Mouse (Mus musculus): ENCODE results near the gene Krtap5-3. TPM values are rescaled to one million over a fixed set of nuclear protein-coding genes. Genes with fewer than 3 reads are reported as not detected.
"Not testable (repeated sequence)": the region's sequence is repeated elsewhere in the genome, so short reads cannot be mapped to it uniquely, and the experiment has no call there.

Gene Krtap5-3
- polyA plus RNA-seq (2016; fragmentation: Nextera tagmentation; extraction: Ambion mirVana) = not detected in 2 replicates

GRCm38 (mm10) chr7:142201064-142201463 is at the start of gene Krtap5-3:
Krtap5-3 (plus strand) TSS chr7:142201364.
- H3K4me1 ChIP-seq (replicated peaks) = no peaks in the 10 kb centered on the region
- 75% methylated on average over 1 of the region's 1 CpGs for WGBS
- H3K4me3 ChIP-seq = no peak within 1 kb of the TSS

GRCm38 (mm10) chr7:142152191-142152590 is 49.0 kb upstream of the Krtap5-3 start:
- no peak overlapping the region for H3K27ac ChIP-seq
- H3K9me3 ChIP-seq = no peaks in the 10 kb centered on the region
- H3K4me1 ChIP-seq (replicated peaks) = no peaks in the 10 kb centered on the region
- H3K27me3 ChIP-seq (ENCODE audit: insufficient read depth, poor library complexity, severe bottlenecking) = no peaks in the 10 kb centered on the region
- WGBS = 87% methylated on average over 4 of the region's 4 CpGs
- H3K4me3 ChIP-seq = no peak overlapping the region
- no peak for DNase-seq (ENCODE audit: low spot score)
- no peaks in the 10 kb centered on the region for H3K36me3 ChIP-seq

More at GRCm38 (mm10) chr7:142201064-142201463, at the start of gene Krtap5-3:
- Histone ChIP-seq H3K36me3 (no peaks in the 10 kb centered on the region), H3K9me3 (no peaks in the 10 kb centered on the region), H3K27ac (no peak within 1 kb of the TSS), H3K27me3 (ENCODE audit: insufficient read depth, poor library complexity, severe bottlenecking) (no peaks in the 10 kb centered on the region)
- DNase-seq (ENCODE audit: low spot score) = no peak

GRCm38 (mm10) chr7:142155308-142155707 is 45.9 kb upstream of the Krtap5-3 start:
- DNase-seq (ENCODE audit: low spot score) = no peak
- no peaks in the 10 kb centered on the region for H3K4me1 ChIP-seq (replicated peaks)
- H3K27me3 ChIP-seq (ENCODE audit: insufficient read depth, poor library complexity, severe bottlenecking) = no peaks in the 10 kb centered on the region

GRCm38 (mm10) chr7:142157013-142157412 is 44.2 kb upstream of the Krtap5-3 start, which contains the start of gene Gm29735:
Gm29735 (minus strand) TSS chr7:142157113.
- not testable (repeated sequence) for H3K9me3 ChIP-seq; H3K27ac ChIP-seq; H3K27me3 ChIP-seq (ENCODE audit: insufficient read depth, poor library complexity, severe bottlenecking); H3K4me3 ChIP-seq; H3K36me3 ChIP-seq; H3K4me1 ChIP-seq (replicated peaks); DNase-seq (ENCODE audit: low spot score)
- 49% methylated on average over 2 of the region's 2 CpGs for WGBS

More at GRCm38 (mm10) chr7:142155308-142155707, 45.9 kb upstream of the Krtap5-3 start:
- Histone ChIP-seq H3K9me3 (no peaks in the 10 kb centered on the region), H3K27ac (no peak overlapping the region), H3K36me3 (no peaks in the 10 kb centered on the region), H3K4me3 (no peak overlapping the region)
- WGBS = 85% methylated on average over 1 of the region's 1 CpGs

GRCm38 (mm10) chr7:142159366-142159765 is 41.8 kb upstream of the Krtap5-3 start:
- WGBS = 90% methylated on average over 3 of the region's 3 CpGs

GRCm38 (mm10) chr7:142165639-142166038 is 35.5 kb upstream of the Krtap5-3 start, which contains the start of gene Gm4553:
Gm4553 (minus strand) TSS chr7:142165739.
- not testable (repeated sequence) for H3K27ac ChIP-seq; H3K4me3 ChIP-seq; H3K27me3 ChIP-seq (ENCODE audit: insufficient read depth, poor library complexity, severe bottlenecking); H3K4me1 ChIP-seq (replicated peaks); H3K36me3 ChIP-seq; DNase-seq (ENCODE audit: low spot score); H3K9me3 ChIP-seq

More at GRCm38 (mm10) chr7:142159366-142159765, 41.8 kb upstream of the Krtap5-3 start:
- no peak overlapping the region for H3K4me3 ChIP-seq
- DNase-seq (ENCODE audit: low spot score) = no peak
- H3K4me1 ChIP-seq (replicated peaks) = no peaks in the 10 kb centered on the region
- no peaks in the 10 kb centered on the region for H3K9me3 ChIP-seq
- no peaks in the 10 kb centered on the region for H3K36me3 ChIP-seq
- no peaks in the 10 kb centered on the region for H3K27me3 ChIP-seq (ENCODE audit: insufficient read depth, poor library complexity, severe bottlenecking)
- no peak overlapping the region for H3K27ac ChIP-seq

GRCm38 (mm10) chr7:142169836-142170235 is 31.3 kb upstream of the Krtap5-3 start:
- no peaks in the 10 kb centered on the region for H3K36me3 ChIP-seq
- no peaks in the 10 kb centered on the region for H3K27me3 ChIP-seq (ENCODE audit: insufficient read depth, poor library complexity, severe bottlenecking)
- H3K9me3 ChIP-seq = no peaks in the 10 kb centered on the region
- no peaks in the 10 kb centered on the region for H3K4me1 ChIP-seq (replicated peaks)
- H3K27ac ChIP-seq = no peak overlapping the region
- 46% methylated on average over 3 of the region's 3 CpGs for WGBS
- no peak overlapping the region for H3K4me3 ChIP-seq
- DNase-seq (ENCODE audit: low spot score) = no peak

- H3K27ac ChIP-seq; H3K36me3 ChIP-seq; H3K4me1 ChIP-seq (replicated peaks); H3K9me3 ChIP-seq; H3K4me3 ChIP-seq; DNase-seq (ENCODE audit: low spot score); H3K27me3 ChIP-seq (ENCODE audit: insufficient read depth, poor library complexity, severe bottlenecking): not testable (repeated sequence)
Measured at GRCm38 (mm10) chr7:142175905-142176304, 25.3 kb upstream of the Krtap5-3 start, which contains the start of gene Krtap5-2. Krtap5-2 (minus strand) TSS chr7:142176005.

- Histone ChIP-seq H3K4me3 (no peak overlapping the region), H3K9me3 (no peaks in the 10 kb centered on the region), H3K36me3 (no peaks in the 10 kb centered on the region), H3K27ac (no peak overlapping the region), H3K4me1 (replicated peaks) (no peaks in the 10 kb centered on the region), H3K27me3 (ENCODE audit: insufficient read depth, poor library complexity, severe bottlenecking) (no peaks in the 10 kb centered on the region)
- no peak for DNase-seq (ENCODE audit: low spot score)
- WGBS = 89% methylated on average over 1 of the region's 1 CpGs
Measured at GRCm38 (mm10) chr7:142178685-142179084, 22.5 kb upstream of the Krtap5-3 start.

GRCm38 (mm10) chr7:142181021-142181420 is 20.1 kb upstream of the Krtap5-3 start:
- Histone ChIP-seq H3K27ac (no peak overlapping the region), H3K9me3 (no peaks in the 10 kb centered on the region; the same call in 1 of the 2 replicates), H3K4me1 (replicated peaks) (no peaks in the 10 kb centered on the region), H3K36me3 (no peaks in the 10 kb centered on the region), H3K4me3 (no peak overlapping the region), H3K27me3 (ENCODE audit: insufficient read depth, poor library complexity, severe bottlenecking) (no peaks in the 10 kb centered on the region)
- 62% methylated on average over 1 of the region's 1 CpGs for WGBS
- no peak for DNase-seq (ENCODE audit: low spot score)

- WGBS = 83% methylated on average over 2 of the region's 2 CpGs
- no peak for DNase-seq (ENCODE audit: low spot score)
- H3K27ac ChIP-seq = no peak overlapping the region
- H3K36me3 ChIP-seq = no peaks in the 10 kb centered on the region
- H3K27me3 ChIP-seq (ENCODE audit: insufficient read depth, poor library complexity, severe bottlenecking) = no peaks in the 10 kb centered on the region
- H3K9me3 ChIP-seq = no peaks in the 10 kb centered on the region; the same call in 1 of the 2 replicates
- H3K4me3 ChIP-seq = no peak overlapping the region
- no peaks in the 10 kb centered on the region for H3K4me1 ChIP-seq (replicated peaks)
Measured at GRCm38 (mm10) chr7:142188156-142188555, 13.0 kb upstream of the Krtap5-3 start.

- no peak for DNase-seq (ENCODE audit: low spot score)
- H3K4me3 ChIP-seq = no peak within 1 kb of the TSS
- no peaks in the 10 kb centered on the region for H3K27me3 ChIP-seq (ENCODE audit: insufficient read depth, poor library complexity, severe bottlenecking)
- H3K9me3 ChIP-seq = no peaks in the 10 kb centered on the region
- H3K27ac ChIP-seq = no peak within 1 kb of the TSS
- no peaks in the 10 kb centered on the region for H3K36me3 ChIP-seq
- WGBS = 53% methylated on average over 2 of the region's 2 CpGs
- H3K4me1 ChIP-seq (replicated peaks) = no peaks in the 10 kb centered on the region
Measured at GRCm38 (mm10) chr7:142190289-142190688, 10.9 kb upstream of the Krtap5-3 start, which contains the start of gene Gm10153. Gm10153 (minus strand) TSS chr7:142190389.

- H3K36me3 ChIP-seq = no peaks in the 10 kb centered on the region
- H3K4me1 ChIP-seq (replicated peaks) = no peaks in the 10 kb centered on the region
- DNase-seq (ENCODE audit: low spot score) = no peak
- no peaks in the 10 kb centered on the region for H3K27me3 ChIP-seq (ENCODE audit: insufficient read depth, poor library complexity, severe bottlenecking)
- WGBS = 87% methylated on average over 2 of the region's 2 CpGs
- no peak overlapping the region for H3K27ac ChIP-seq
- no peak overlapping the region for H3K4me3 ChIP-seq
- no peaks in the 10 kb centered on the region for H3K9me3 ChIP-seq
Measured at GRCm38 (mm10) chr7:142198748-142199147, 2.4 kb upstream of the Krtap5-3 start.

- no peak overlapping the region for H3K4me3 ChIP-seq
- H3K4me1 ChIP-seq (replicated peaks) = no peaks in the 10 kb centered on the region
- H3K27me3 ChIP-seq (ENCODE audit: insufficient read depth, poor library complexity, severe bottlenecking) = no peaks in the 10 kb centered on the region
- no peak for DNase-seq (ENCODE audit: low spot score)
- no peaks in the 10 kb centered on the region for H3K9me3 ChIP-seq
- no peaks in the 10 kb centered on the region for H3K36me3 ChIP-seq
- H3K27ac ChIP-seq = no peak overlapping the region
Measured at GRCm38 (mm10) chr7:142205488-142205887, 4.3 kb downstream of the Krtap5-3 start.

Data from hindbrain, embryonic 10.5 days (tissue).